ENCODE assay signal across 25 mouse cellular contexts in the genomic region with DNA sequence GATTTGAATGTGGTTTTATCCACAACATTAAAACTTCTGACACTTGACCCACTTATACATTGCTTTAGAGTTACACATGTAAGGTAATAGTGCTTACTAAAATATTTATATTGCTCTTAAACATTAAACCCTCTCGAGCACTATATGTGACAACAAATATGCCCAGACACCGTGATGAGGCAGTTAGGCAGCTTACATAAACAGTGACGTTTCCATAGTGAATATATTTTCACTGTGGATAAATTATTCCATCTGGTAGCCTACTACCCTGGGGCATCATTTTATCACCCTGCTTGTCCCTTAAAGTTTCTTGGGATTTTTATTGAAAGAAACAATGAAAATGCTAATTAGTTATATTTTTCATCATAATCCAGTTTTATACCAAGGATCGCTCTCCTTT.
"Had no signal": no experiment of that assay in that cellular context is flagged by ENCODE, and none has a peak within 500 bp of the region (broad histone marks: within the 10 kb centered on the region; RNA-seq: fewer than 3 reads in every experiment).

No protein-coding gene starts in this region.

- H3K36me3 ChIP-seq: heart, embryonic 13.5 days; heart, embryonic 15.5 days; hindbrain, embryonic 13.5 days; hindbrain, embryonic 15.5 days; kidney, embryonic 15.5 days; limb, embryonic 13.5 days had no signal

- ATAC-seq: forebrain, postnatal 0 days; hindbrain, postnatal 0 days; intestine, embryonic 16.5 days had no signal

- H3K9ac ChIP-seq: forebrain, postnatal 0 days; heart, embryonic 13.5 days; heart, embryonic 15.5 days; hindbrain, embryonic 13.5 days; hindbrain, embryonic 15.5 days; kidney, embryonic 15.5 days; limb, embryonic 13.5 days had no signal

- DNase-seq: forebrain, postnatal 0 days; gastrocnemius, postnatal 14 days; gastrocnemius, postnatal 36 days; heart, adult 11 months; heart, adult 2 months; heart, postnatal 14 days; heart, postnatal 36 days; kidney, adult 11 months; kidney, adult 2 months; kidney, adult 9 months; kidney, postnatal 14 days; kidney, postnatal 36 days; layer of hippocampus, adult 9-11 months; layer of hippocampus, postnatal 36 days; left cerebral cortex, postnatal 4 days had no signal

- H3K4me3 ChIP-seq: heart, adult 2 months; heart, embryonic 13.5 days; heart, embryonic 15.5 days; hindbrain, embryonic 13.5 days; hindbrain, embryonic 15.5 days; kidney, embryonic 15.5 days; limb, embryonic 13.5 days had no signal

- H3K27me3 ChIP-seq: heart, embryonic 13.5 days; heart, embryonic 15.5 days; hindbrain, embryonic 13.5 days; hindbrain, embryonic 15.5 days; kidney, embryonic 15.5 days had no signal

- H3K4me1 ChIP-seq: heart, embryonic 13.5 days; heart, embryonic 15.5 days; hindbrain, embryonic 13.5 days; hindbrain, embryonic 15.5 days; kidney, embryonic 15.5 days had no signal

- H3K27ac ChIP-seq: heart, adult 2 months; heart, embryonic 13.5 days; heart, embryonic 15.5 days; hindbrain, embryonic 13.5 days; hindbrain, embryonic 15.5 days; hindbrain, postnatal 0 days; kidney, embryonic 15.5 days; kidney, postnatal 0 days; limb, embryonic 13.5 days had no signal

- H3K9me3 ChIP-seq: heart, embryonic 13.5 days; heart, embryonic 15.5 days; hindbrain, embryonic 13.5 days; hindbrain, embryonic 15.5 days; kidney, embryonic 15.5 days; limb, embryonic 13.5 days had no signal

- H3K4me2 ChIP-seq: heart, embryonic 11.5 days; heart, embryonic 13.5 days; heart, embryonic 15.5 days; hindbrain, embryonic 13.5 days; hindbrain, embryonic 15.5 days; kidney, embryonic 15.5 days; limb, embryonic 13.5 days had no signal
